Mouse (Mus musculus) neural tube, embryonic 15.5 days (tissue): ENCODE measurements around the gene Klra8. TPM values are rescaled to one million over a fixed set of nuclear protein-coding genes. Genes with fewer than 3 reads are reported as not detected.
"Not testable (repeated sequence)": the region's sequence is repeated elsewhere in the genome, so short reads cannot be mapped to it uniquely, and the experiment has no call there.

Experiments
- ATAC-seq: fragments of 200-750 bp; cut with Nextera tagmentation; 2 replicates; pipeline ENCODE4 v1.8.0; 2017; ENCODE audit warnings: mild to moderate bottlenecking, moderate TSS enrichment, moderate library complexity; ENCODE audit not compliant: low FRiP score
- H3K27ac ChIP-seq: fragments of 300-500 bp; sonication (generic); replicated peaks from 2 replicates; pipeline ENCODE4 v1.5.1; 2015; ENCODE audit warnings: mild to moderate bottlenecking, inconsistent platforms
- H3K27me3 ChIP-seq: fragments of 300-500 bp; sonication (generic); replicated peaks from 2 replicates; pipeline ENCODE4 v1.6.1; 2015; ENCODE audit warnings: inconsistent platforms
- H3K36me3 ChIP-seq: fragments of 300-500 bp; sonication (generic); 2 replicates; pipeline ENCODE4 v1.6.1; 2015; ENCODE audit warnings: inconsistent platforms
- H3K4me1 ChIP-seq: fragments of 300-500 bp; sonication (generic); 2 replicates; pipeline ENCODE4 v1.6.1; 2015; ENCODE audit warnings: inconsistent platforms
- H3K4me2 ChIP-seq: fragments of 300-500 bp; sonication (generic); 2 replicates; pipeline ENCODE4 v1.6.1; 2015; ENCODE audit warnings: inconsistent platforms, mild to moderate bottlenecking, moderate library complexity
- H3K4me3 ChIP-seq: fragments of 300-500 bp; sonication (generic); replicated peaks from 2 replicates; pipeline ENCODE4 v1.5.1; 2015; ENCODE audit warnings: mild to moderate bottlenecking, inconsistent platforms
- H3K9ac ChIP-seq: fragments of 300-500 bp; sonication (generic); replicated peaks from 2 replicates; pipeline ENCODE4 v1.6.1; 2015; ENCODE audit warnings: mild to moderate bottlenecking, inconsistent platforms
- H3K9me3 ChIP-seq: fragments of 300-500 bp; sonication (generic); replicated peaks from 2 replicates; pipeline ENCODE4 v1.6.1; 2016; ENCODE audit warnings: inconsistent platforms
- WGBS: fragments of 180-500 bp; shearing (Covaris S2); methylation state at CpG from one replicate; pipeline ENCODE4 v1.1.7; 2015; ENCODE audit warnings: mixed read lengths; 5-methylcytosine and 5-hydroxymethylcytosine counted together
- polyA plus RNA-seq: library from polyadenylated mRNA; unstranded; fragments of >200 nt; fragmentation: Nextera tagmentation; extraction: Ambion mirVana; gene quantifications from 2 replicates; pipeline ENCODE4 v1.2.1, GENCODE M21; 2015

The Klra8 gene
- not detected in 2 replicates for polyA plus RNA-seq

DNA sequence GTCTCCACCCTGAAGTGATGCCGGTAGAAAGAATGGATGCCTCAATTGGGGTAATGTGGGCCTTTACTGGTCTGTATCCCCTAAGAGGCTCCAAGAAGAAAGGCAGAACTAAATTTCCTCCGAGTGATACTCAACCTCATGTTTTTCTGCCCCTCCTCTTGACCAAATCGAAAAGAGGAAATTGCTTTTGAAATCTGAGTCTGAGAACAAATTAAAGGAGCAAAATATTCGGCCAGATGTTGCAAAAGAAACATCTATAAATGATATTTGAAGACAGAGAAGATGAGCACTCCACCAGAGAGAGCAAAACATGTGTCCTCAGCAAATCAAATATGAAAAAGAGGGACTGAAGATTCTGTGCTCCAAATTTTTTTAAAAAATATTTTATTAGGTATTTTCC, at the start of gene Klra8:
Gene Klra8, minus strand, starts transcription at position 101 of the 400 bp plus-strand sequence.
- not testable (repeated sequence) for H3K36me3 ChIP-seq, H3K27ac ChIP-seq, H3K4me1 ChIP-seq, ATAC-seq, H3K9ac ChIP-seq, H3K4me2 ChIP-seq, H3K4me3 ChIP-seq, H3K9me3 ChIP-seq, H3K27me3 ChIP-seq
- WGBS: 72% methylated on average over 4 of the region's 4 CpGs

DNA sequence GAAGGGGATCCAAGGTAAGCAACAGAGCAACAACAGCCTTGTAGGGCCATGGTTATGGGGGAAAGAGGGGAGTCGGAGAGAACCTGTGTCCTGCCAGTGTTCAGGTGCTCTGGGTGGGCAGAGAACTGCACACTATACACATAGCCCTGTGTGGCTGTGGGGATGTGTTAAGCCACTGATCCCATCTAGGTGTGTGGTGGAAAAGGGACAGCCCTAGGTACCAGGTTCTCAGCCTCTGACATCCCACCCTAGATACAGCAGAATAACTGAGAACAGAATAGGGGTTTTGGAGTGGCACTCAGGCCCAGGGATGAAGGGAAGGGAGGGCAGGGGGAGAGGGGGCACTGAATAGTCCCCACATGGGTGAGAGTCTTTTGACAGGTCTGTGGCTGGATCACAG, 19.2 kb downstream of the Klra8 start:
- Histone ChIP-seq H3K4me1 (no peaks in the 10 kb centered on the region), H3K27me3 (no peaks in the 10 kb centered on the region), H3K27ac (no peak overlapping the region), H3K9me3 (0 out of 2 replicates have a peak, but pooled peaks cover 2% of the 10 kb centered on the region), H3K4me2 (no peak overlapping the region), H3K4me3 (no peak overlapping the region), H3K36me3 (no peaks in the 10 kb centered on the region), H3K9ac (no peak overlapping the region)
- ATAC-seq: no peak
- WGBS: 93% methylated on average over 1 of the region's 1 CpGs

DNA sequence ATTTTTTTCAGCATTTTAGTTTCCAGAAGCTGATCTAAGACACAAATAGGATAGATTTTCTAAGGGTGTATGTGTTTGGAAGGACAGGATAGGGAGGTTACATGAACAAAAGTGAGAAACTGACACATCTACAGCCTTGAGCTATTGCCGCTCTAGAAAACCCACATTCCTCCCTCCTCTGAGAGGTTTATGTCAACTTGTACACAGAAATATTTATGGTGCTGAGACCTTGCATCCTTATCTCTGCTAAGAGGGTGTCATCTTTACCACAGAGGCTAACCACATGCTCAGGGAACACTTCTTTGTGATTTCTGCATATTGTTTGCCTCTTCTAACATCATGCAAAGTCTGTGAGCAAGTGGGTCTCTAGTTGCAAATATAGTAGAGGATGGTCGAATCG, 27.0 kb downstream of the Klra8 start:
- 83% methylated on average over 3 of the region's 3 CpGs for WGBS

DNA sequence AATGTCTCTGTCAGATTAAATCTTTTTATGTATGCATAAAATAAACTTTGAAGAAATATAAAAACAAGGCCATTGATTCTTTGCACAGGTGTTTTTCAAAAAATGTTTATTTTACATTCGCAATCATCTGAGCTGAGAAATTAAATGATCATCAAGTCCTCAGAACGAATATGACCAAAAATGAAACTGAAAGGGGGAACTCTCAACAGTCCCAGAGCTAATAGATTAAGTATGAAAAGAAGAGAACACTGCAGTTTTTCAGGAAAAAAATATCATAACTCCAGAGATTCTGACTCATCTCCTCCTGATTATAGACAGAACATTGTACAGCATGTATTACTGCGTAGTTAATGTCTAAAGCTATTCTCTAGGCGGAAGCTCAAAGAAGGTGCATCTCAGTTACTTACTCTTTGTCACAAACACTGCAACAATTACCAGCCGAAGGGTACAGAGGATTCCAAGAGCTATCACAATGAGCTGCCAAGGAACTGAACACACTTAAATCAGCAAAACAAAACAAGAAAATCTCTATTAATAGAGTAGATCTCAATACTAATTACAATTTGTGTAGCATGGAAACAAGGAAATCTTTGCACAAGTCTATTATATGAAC, 37.3 kb downstream of the Klra8 start:
- Histone ChIP-seq H3K36me3 (no peaks in the 10 kb centered on the region), H3K27me3 (no peaks in the 10 kb centered on the region), H3K4me1 (no peaks in the 10 kb centered on the region), H3K9ac (no peak overlapping the region), H3K4me3 (no peak overlapping the region), H3K4me2 (no peak overlapping the region), H3K9me3 (0 out of 2 replicates have a peak, but pooled peaks cover 3% of the 10 kb centered on the region), H3K27ac (no peak overlapping the region)
- no peak for ATAC-seq
- WGBS: 79% methylated on average over 5 of the region's 5 CpGs

More for the DNA sequence above, 27.0 kb downstream of the Klra8 start:
- not testable (repeated sequence) for H3K36me3 ChIP-seq, H3K4me1 ChIP-seq, H3K9ac ChIP-seq, H3K9me3 ChIP-seq, H3K27me3 ChIP-seq, H3K4me2 ChIP-seq, H3K4me3 ChIP-seq, H3K27ac ChIP-seq, ATAC-seq

DNA sequence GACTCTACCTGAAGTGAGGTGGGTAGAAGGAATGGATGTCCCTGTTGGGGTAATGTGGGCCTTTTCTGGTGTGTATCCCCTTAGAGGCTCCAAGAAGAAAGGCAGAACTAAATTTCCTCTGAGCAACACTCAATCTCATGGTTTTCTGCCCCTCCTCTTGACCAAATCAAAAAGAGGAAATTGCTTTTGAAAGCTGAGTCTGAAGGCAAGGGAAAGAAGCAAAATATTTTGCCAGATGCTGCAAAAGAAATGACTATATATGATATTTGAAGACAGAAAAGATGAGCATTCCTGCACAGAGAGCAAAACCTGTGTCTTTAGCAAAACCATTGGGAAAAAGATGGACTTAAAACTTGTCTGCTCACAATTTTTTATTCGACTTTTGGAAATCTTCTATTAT, 62.5 kb downstream of the Klra8 start, which contains the start of gene Klra4:
Gene Klra4, minus strand, starts transcription at position 101 of the 400 bp plus-strand sequence.
- not testable (repeated sequence) for H3K27ac ChIP-seq, H3K4me3 ChIP-seq, ATAC-seq, H3K27me3 ChIP-seq, H3K4me1 ChIP-seq, H3K9me3 ChIP-seq, H3K4me2 ChIP-seq, H3K36me3 ChIP-seq, H3K9ac ChIP-seq
- WGBS: 62% methylated on average over 1 of the region's 1 CpGs

Other genes with a start within 250 kb of the Klra8 start
- 0.65 TPM in 1 of 2 replicates, not detected in the other for gene Klra5, start 212.2 kb downstream of the Klra8 start, polyA plus RNA-seq
- gene Klra6, start 102.9 kb downstream of the Klra8 start, polyA plus RNA-seq: not detected in 2 replicates
- not detected in 2 replicates for gene Klra4, start 62.6 kb downstream of the Klra8 start, polyA plus RNA-seq
- not detected in 2 replicates for gene Klra9, start 63.2 kb upstream of the Klra8 start, polyA plus RNA-seq
- not detected in 2 replicates for gene Klra7, start 103.4 kb upstream of the Klra8 start, polyA plus RNA-seq
- gene Klra10, start 152.0 kb upstream of the Klra8 start, polyA plus RNA-seq: not detected in 2 replicates
- not detected in 2 replicates for gene Klra3, start 207.7 kb upstream of the Klra8 start, polyA plus RNA-seq